Mouse (Mus musculus) stomach, embryonic 14.5 days (tissue): ENCODE results near the gene Epha2. TPM values are rescaled to one million over a fixed set of nuclear protein-coding genes. Genes with fewer than 3 reads are reported as not detected.

Experiments
- ATAC-seq: fragments of 200-750 bp; cut with Nextera tagmentation; 2 replicates; pipeline ENCODE4 v1.8.0; 2017; ENCODE audit warnings: low read depth, moderate TSS enrichment; ENCODE audit not compliant: insufficient number of reproducible peaks, insufficient read depth, low FRiP score
- H3K27ac ChIP-seq: fragments of 300-500 bp; sonication (generic); 2 replicates; pipeline ENCODE4 v1.5.1; 2014; ENCODE audit warnings: mild to moderate bottlenecking, low read length, moderate library complexity, mixed read lengths
- H3K27me3 ChIP-seq: fragments of 300-500 bp; sonication (generic); 2 replicates; pipeline ENCODE4 v1.6.1; 2014; ENCODE audit warnings: low read length, control low read depth, mixed read lengths; ENCODE audit not compliant: control insufficient read depth, insufficient read depth
- H3K36me3 ChIP-seq: fragments of 300-500 bp; sonication (generic); 2 replicates; pipeline ENCODE4 v1.6.1; 2014; ENCODE audit warnings: mild to moderate bottlenecking, control low read depth, low read length, moderate library complexity, mixed read lengths; ENCODE audit not compliant: control insufficient read depth, insufficient read depth
- H3K4me1 ChIP-seq: fragments of 300-500 bp; sonication (generic); 2 replicates; pipeline ENCODE4 v1.6.1; 2014; ENCODE audit warnings: low read length, control low read depth, mixed read lengths; ENCODE audit not compliant: control insufficient read depth, insufficient read depth
- H3K4me2 ChIP-seq: fragments of 300-500 bp; sonication (generic); replicated peaks from 2 replicates; pipeline ENCODE4 v1.6.1; 2014; ENCODE audit warnings: low read depth, low read length, control low read depth
- H3K4me3 ChIP-seq: fragments of 300-500 bp; sonication (generic); 2 replicates; pipeline ENCODE4 v1.5.1; 2014; ENCODE audit warnings: low read depth, low read length, control low read depth
- H3K9ac ChIP-seq: fragments of 300-500 bp; sonication (generic); replicated peaks from 2 replicates; pipeline ENCODE4 v1.6.1; 2014; ENCODE audit warnings: low read depth, mild to moderate bottlenecking, control low read depth, low read length, moderate library complexity, mixed read lengths
- H3K9me3 ChIP-seq: fragments of 300-500 bp; sonication (generic); 2 replicates; pipeline ENCODE4 v1.6.1; 2016; ENCODE audit warnings: low read depth, low read length, control low read depth; ENCODE audit not compliant: control insufficient read depth
- WGBS: fragments of 180-500 bp; shearing (Covaris S2); extraction: QIAGEN DNeasy Blood & Tissue Kit; methylation state at CpG from one replicate; pipeline ENCODE4 v1.1.7; 2014; 5-methylcytosine and 5-hydroxymethylcytosine counted together
- polyA plus RNA-seq: library from polyadenylated mRNA; unstranded; fragments of >200 nt; fragmentation: Nextera tagmentation; extraction: Ambion mirVana; gene quantifications from 2 replicates; pipeline ENCODE4 v1.2.1, GENCODE M21; 2014

Epha2 gene
- polyA plus RNA-seq, 1 experiment from 2014 or later, result 2.8 TPM

- 57% methylated on average over 7 of the region's 7 CpGs for WGBS
These were observed 42.5 kb downstream of the Epha2 start for GRCm38 (mm10) chr4:141343515-141343914.

GRCm38 (mm10) chr4:141345219-141345618, 44.2 kb downstream of the Epha2 start:
- no peak overlapping the region for H3K9ac ChIP-seq
- no peaks in the 10 kb centered on the region for H3K36me3 ChIP-seq
- no peaks in the 10 kb centered on the region for H3K9me3 ChIP-seq
- no peak overlapping the region for H3K4me3 ChIP-seq
- H3K4me2 ChIP-seq, result no peak overlapping the region
- WGBS, result 81% methylated on average over 12 of the region's 12 CpGs
- no peak for ATAC-seq
- peaks cover 3% of the 10 kb centered on the region; the same call in 1 of the 2 replicates for H3K4me1 ChIP-seq
- H3K27me3 ChIP-seq, result no peaks in the 10 kb centered on the region
- no peak overlapping the region for H3K27ac ChIP-seq

More at GRCm38 (mm10) chr4:141343515-141343914, 42.5 kb downstream of the Epha2 start:
- Histone ChIP-seq H3K9me3 (no peaks in the 10 kb centered on the region), H3K36me3 (no peaks in the 10 kb centered on the region), H3K4me3 (no peak overlapping the region), H3K9ac (no peak overlapping the region), H3K4me2 (no peak overlapping the region), H3K27me3 (no peaks in the 10 kb centered on the region), H3K27ac (no peak overlapping the region), H3K4me1 (peaks cover 12% of the 10 kb centered on the region)
- no peak for ATAC-seq

GRCm38 (mm10) chr4:141347365-141347797, 46.3 kb downstream of the Epha2 start:
- H3K27ac ChIP-seq, result no peak overlapping the region
- H3K36me3 ChIP-seq, result no peaks in the 10 kb centered on the region
- no peak overlapping the region for H3K9ac ChIP-seq
- no peaks in the 10 kb centered on the region for H3K27me3 ChIP-seq
- peaks cover 8% of the 10 kb centered on the region; the same call in 1 of the 2 replicates for H3K4me1 ChIP-seq
- H3K4me2 ChIP-seq, result no peak overlapping the region
- H3K4me3 ChIP-seq, result no peak overlapping the region
- 52% methylated on average over 8 of the region's 8 CpGs for WGBS
- peak; percentile 39 for ATAC-seq
- H3K9me3 ChIP-seq, result no peaks in the 10 kb centered on the region

- no peak overlapping the region; the same call in 1 of the 2 replicates for H3K27ac ChIP-seq
- no peaks in the 10 kb centered on the region for H3K9me3 ChIP-seq
- WGBS, result 72% methylated on average over 11 of the region's 11 CpGs
- no peak overlapping the region for H3K4me3 ChIP-seq
- H3K9ac ChIP-seq, result no peak overlapping the region
- no peaks in the 10 kb centered on the region for H3K27me3 ChIP-seq
- ATAC-seq, result no peak
- H3K36me3 ChIP-seq, result no peaks in the 10 kb centered on the region
- H3K4me1 ChIP-seq, result peaks cover 13% of the 10 kb centered on the region; the same call in 1 of the 2 replicates
- H3K4me2 ChIP-seq, result no peak overlapping the region
These were observed 47.6 kb downstream of the Epha2 start for GRCm38 (mm10) chr4:141348616-141349015.

GRCm38 (mm10) chr4:141350015-141350414, 49.0 kb downstream of the Epha2 start:
- Histone ChIP-seq H3K4me1 (peaks cover 14% of the 10 kb centered on the region; the same call in 1 of the 2 replicates), H3K27ac (no peak overlapping the region), H3K9me3 (no peaks in the 10 kb centered on the region), H3K4me3 (no peak overlapping the region), H3K4me2 (no peak overlapping the region), H3K27me3 (no peaks in the 10 kb centered on the region), H3K36me3 (no peaks in the 10 kb centered on the region), H3K9ac (no peak overlapping the region)
- 72% methylated on average over 12 of the region's 12 CpGs for WGBS
- no peak for ATAC-seq

- Histone ChIP-seq H3K9ac (no peak overlapping the region), H3K27me3 (no peaks in the 10 kb centered on the region), H3K4me1 (peaks cover 14% of the 10 kb centered on the region; the same call in 1 of the 2 replicates), H3K9me3 (no peaks in the 10 kb centered on the region), H3K4me2 (no peak overlapping the region), H3K27ac (no peak overlapping the region), H3K36me3 (no peaks in the 10 kb centered on the region), H3K4me3 (no peak overlapping the region)
- no peak for ATAC-seq
- 40% methylated on average over 7 of the region's 7 CpGs for WGBS
These were observed 50.9 kb downstream of the Epha2 start for GRCm38 (mm10) chr4:141351972-141352371.

- peak overlapping the region; percentile 85 for H3K27ac ChIP-seq
- H3K36me3 ChIP-seq, result no peaks in the 10 kb centered on the region
- no peak for ATAC-seq
- WGBS, result 77% methylated on average over 5 of the region's 5 CpGs
- peaks cover 11% of the 10 kb centered on the region; the same call in 1 of the 2 replicates for H3K4me1 ChIP-seq
- no peaks in the 10 kb centered on the region; the same call in 1 of the 2 replicates for H3K9me3 ChIP-seq
- H3K27me3 ChIP-seq, result no peaks in the 10 kb centered on the region
- H3K4me3 ChIP-seq, result no peak overlapping the region
- no peak overlapping the region for H3K4me2 ChIP-seq
- no peak overlapping the region for H3K9ac ChIP-seq
These were observed 51.9 kb downstream of the Epha2 start for GRCm38 (mm10) chr4:141352986-141353385.

GRCm38 (mm10) chr4:141353868-141354267, 52.8 kb downstream of the Epha2 start:
- no peak overlapping the region for H3K4me2 ChIP-seq
- H3K9ac ChIP-seq, result no peak overlapping the region
- 58% methylated on average over 8 of the region's 8 CpGs for WGBS
- H3K27me3 ChIP-seq, result no peaks in the 10 kb centered on the region
- peak overlapping the region; percentile 85 for H3K27ac ChIP-seq
- H3K9me3 ChIP-seq, result no peaks in the 10 kb centered on the region; the same call in 1 of the 2 replicates
- H3K4me1 ChIP-seq, result peaks cover 11% of the 10 kb centered on the region; the same call in 1 of the 2 replicates
- no peak overlapping the region for H3K4me3 ChIP-seq
- H3K36me3 ChIP-seq, result no peaks in the 10 kb centered on the region
- peak; percentile 57 for ATAC-seq

GRCm38 (mm10) chr4:141357811-141358210, 56.8 kb downstream of the Epha2 start:
- H3K9ac ChIP-seq, result no peak overlapping the region
- H3K4me3 ChIP-seq, result no peak overlapping the region
- no peak for ATAC-seq
- H3K27me3 ChIP-seq, result no peaks in the 10 kb centered on the region
- H3K9me3 ChIP-seq, result no peaks in the 10 kb centered on the region; the same call in 1 of the 2 replicates
- no peak overlapping the region for H3K27ac ChIP-seq
- H3K36me3 ChIP-seq, result no peaks in the 10 kb centered on the region
- H3K4me2 ChIP-seq, result no peak overlapping the region
- H3K4me1 ChIP-seq, result peaks cover 12% of the 10 kb centered on the region
